In the genomic region with DNA sequence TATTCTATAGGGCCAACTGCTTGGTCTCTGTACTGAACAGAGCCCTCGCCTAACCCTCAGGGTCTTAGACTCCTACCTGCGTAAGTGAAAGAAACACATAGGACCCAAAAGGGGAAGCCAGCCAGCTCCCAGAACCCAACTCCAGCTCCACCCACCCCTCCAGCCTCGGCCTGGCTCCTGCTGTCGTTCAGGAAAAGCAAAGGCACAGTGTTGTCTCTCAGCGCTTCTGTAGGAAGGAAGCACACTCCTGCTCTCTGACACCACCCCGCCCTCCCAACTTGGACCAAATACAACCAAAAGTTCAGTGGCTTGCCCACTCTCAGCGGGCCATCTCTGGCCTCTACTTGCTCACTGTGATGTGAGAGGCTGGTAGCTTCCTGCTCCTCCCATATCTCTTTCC, we compare ENCODE assay signal across 11 mouse cellular contexts. TPM values are rescaled to one million over a fixed set of nuclear protein-coding genes. Genes with fewer than 3 reads are reported as not detected.
DNase-seq lines count a peak whose midpoint lies in the region; ATAC-seq lines count a peak whose summit lies in the region.
"Had no signal": no experiment of that assay in that cellular context is flagged by ENCODE, and none has a peak within 500 bp of the region (broad histone marks: within the 10 kb centered on the region; RNA-seq: fewer than 3 reads in every experiment).

No protein-coding gene starts in this region.

- ATAC-seq in CD4-positive, CD25-positive, alpha-beta regulatory T cell, adult 4 months = no peak
- ATAC-seq in megakaryocyte progenitor cell, adult 5-6 weeks (replicated peaks; ENCODE audit: poor library complexity) = peak; percentile 30
- ATAC-seq in hindbrain, embryonic 16.5 days = no peak

- H3K9ac ChIP-seq in hindbrain, embryonic 16.5 days (ENCODE audit: low read depth, low read length) = no peak overlapping the region
- H3K9ac ChIP-seq: lung, embryonic 15.5 days; stomach, embryonic 15.5 days had no signal

- peak; percentile 23 for DNase-seq in CD4-positive, CD25-positive, alpha-beta regulatory T cell, adult 2 months (ENCODE audit: low read depth, low spot score)
- DNase-seq in lung, postnatal 36 days = peak; percentile 37
- DNase-seq in lung, postnatal 14 days = no peak
- DNase-seq in induced T-regulatory cell, adult 2 months (ENCODE audit: low read depth) = peak; percentile 52
- DNase-seq in gastrocnemius, adult 18-20 months (ENCODE audit: low spot score) = no peak

- H3K27ac ChIP-seq in hindbrain, embryonic 16.5 days (ENCODE audit: low read depth, low read length) = no peak overlapping the region
- H3K27ac ChIP-seq: hindbrain, embryonic 12.5 days; lung, embryonic 15.5 days had no signal

- H3K9me3 ChIP-seq in hindbrain, embryonic 16.5 days (ENCODE audit: control insufficient read depth, low read length) = no peaks in the 10 kb centered on the region
- H3K9me3 ChIP-seq: hindbrain, embryonic 12.5 days; lung, embryonic 15.5 days; stomach, embryonic 15.5 days had no signal

- no peak overlapping the region for H3K4me2 ChIP-seq in hindbrain, embryonic 16.5 days (ENCODE audit: low read length)

- no peak overlapping the region for H3K4me3 ChIP-seq in hindbrain, embryonic 16.5 days (ENCODE audit: low read length)
- H3K4me3 ChIP-seq: lung, embryonic 15.5 days had no signal

- 71% methylated on average over 7 of the region's 7 CpGs for WGBS in hindbrain, embryonic 16.5 days

- no peaks in the 10 kb centered on the region for H3K36me3 ChIP-seq in hindbrain, embryonic 16.5 days (ENCODE audit: control insufficient read depth, insufficient read depth, low read length)
- H3K36me3 ChIP-seq: hindbrain, embryonic 12.5 days; lung, embryonic 15.5 days; stomach, embryonic 15.5 days had no signal

- peaks cover 4% of the 10 kb centered on the region for H3K4me1 ChIP-seq in hindbrain, embryonic 16.5 days (ENCODE audit: control insufficient read depth, insufficient read depth, low read depth, low read length)

- H3K27me3 ChIP-seq in hindbrain, embryonic 16.5 days (replicated peaks; ENCODE audit: control insufficient read depth, insufficient read depth, low read length) = no peaks in the 10 kb centered on the region
- H3K27me3 ChIP-seq: hindbrain, embryonic 12.5 days; lung, embryonic 15.5 days; stomach, embryonic 15.5 days had no signal

RNA-seq across cellular contexts. Expression of a gene that starts 6.7 kb away (rescaled TPM):
- 100 to 1,000 TPM; 449 to 774 TPM for polyA plus RNA-seq in CD4-positive, CD25-positive, alpha-beta regulatory T cell, adult 4 months (2017; shearing (Covaris generic))
- 37.2 and 37.9 TPM in 2 replicates for total RNA-seq in megakaryocyte progenitor cell, adult 5-6 weeks (2015)
- 35.1 and 42.0 TPM in 2 replicates for total RNA-seq in megakaryocyte progenitor cell, adult 5-6 weeks (2017)
- 1 to 10 TPM; 1.4 to 1.7 TPM for total RNA-seq in gastrocnemius, adult 18-20 months (2021)
- polyA plus RNA-seq in hindbrain, embryonic 16.5 days (2015; fragmentation: Nextera tagmentation; extraction: Ambion mirVana) = 0.92 and 1.1 TPM in 2 replicates

RNA-seq across cellular contexts. Expression of a gene that starts 7.7 kb away (rescaled TPM):
- 10 to 100 TPM; 11.8 to 14.3 TPM for polyA plus RNA-seq in CD4-positive, CD25-positive, alpha-beta regulatory T cell, adult 4 months (2017; shearing (Covaris generic))
- 9.1 and 9.9 TPM in 2 replicates for total RNA-seq in megakaryocyte progenitor cell, adult 5-6 weeks (2015)
- 28.8 and 38.1 TPM in 2 replicates for total RNA-seq in megakaryocyte progenitor cell, adult 5-6 weeks (2017)
- 1 to 10 TPM; 6.9 to 8.7 TPM for total RNA-seq in gastrocnemius, adult 18-20 months (2021)
- 43.5 and 43.8 TPM in 2 replicates for polyA plus RNA-seq in hindbrain, embryonic 16.5 days (2015; fragmentation: Nextera tagmentation; extraction: Ambion mirVana)

RNA-seq across cellular contexts. Expression of a gene that starts 58.2 kb away (rescaled TPM):
- 100 to 1,000 TPM; 107 to 179 TPM for polyA plus RNA-seq in CD4-positive, CD25-positive, alpha-beta regulatory T cell, adult 4 months (2017; shearing (Covaris generic))
- total RNA-seq in megakaryocyte progenitor cell, adult 5-6 weeks (2015) = 54.1 and 60.0 TPM in 2 replicates
- total RNA-seq in megakaryocyte progenitor cell, adult 5-6 weeks (2017) = 31.8 and 37.6 TPM in 2 replicates
- total RNA-seq in gastrocnemius, adult 18-20 months (2021) = 10 to 100 TPM; 23.0 to 33.6 TPM
- polyA plus RNA-seq in hindbrain, embryonic 16.5 days (2015; fragmentation: Nextera tagmentation; extraction: Ambion mirVana) = 84.4 and 88.3 TPM in 2 replicates

Comparison
In these comparisons a context has a peak if more than half of its experiments do, and no peak if none do; other contexts are left out.
1. DNase-seq: peak in CD4-positive, CD25-positive, alpha-beta regulatory T cell, adult 2 months (single experiment), lung, postnatal 36 days (single experiment) and induced T-regulatory cell, adult 2 months (single experiment); none in lung, postnatal 14 days (single experiment) and gastrocnemius, adult 18-20 months (single experiment).
2. RNA of a gene that starts 6.7 kb away (total RNA-seq): 35.1 to 42.0 TPM in megakaryocyte progenitor cell, adult 5-6 weeks; 1.4 to 1.7 TPM in gastrocnemius, adult 18-20 months; every median in the first group is over 10 times any median in the second.